Mouse (Mus musculus): ENCODE results near the gene Ppil3.

Gene Ppil3

GRCm38 (mm10) chr1:58408141-58408540, 37.1 kb downstream of the Ppil3 start:
- DNase-seq = no peak

GRCm38 (mm10) chr1:58407321-58407720, 38.0 kb downstream of the Ppil3 start:
- no peak for DNase-seq

DNA sequence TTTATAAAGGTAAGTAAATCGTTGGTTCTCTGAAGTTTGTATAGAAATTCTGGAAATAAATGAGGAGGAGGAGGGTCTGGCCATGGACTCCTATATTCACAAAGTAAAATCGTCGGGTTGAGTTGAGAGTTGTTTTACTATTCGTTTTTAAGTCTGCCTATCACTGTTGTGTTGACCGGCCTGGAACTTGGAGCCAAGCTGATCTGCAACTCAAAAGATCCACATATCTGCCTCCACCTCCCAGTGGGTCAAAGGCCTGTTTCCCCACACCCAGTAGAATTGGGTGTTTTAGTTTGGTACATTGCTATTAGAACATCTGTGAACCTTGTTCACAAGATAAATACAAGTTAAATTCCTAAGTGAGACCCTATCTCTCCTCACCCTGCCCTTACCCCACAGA, 41.5 kb downstream of the Ppil3 start:
- DNase-seq = no peak

DNA sequence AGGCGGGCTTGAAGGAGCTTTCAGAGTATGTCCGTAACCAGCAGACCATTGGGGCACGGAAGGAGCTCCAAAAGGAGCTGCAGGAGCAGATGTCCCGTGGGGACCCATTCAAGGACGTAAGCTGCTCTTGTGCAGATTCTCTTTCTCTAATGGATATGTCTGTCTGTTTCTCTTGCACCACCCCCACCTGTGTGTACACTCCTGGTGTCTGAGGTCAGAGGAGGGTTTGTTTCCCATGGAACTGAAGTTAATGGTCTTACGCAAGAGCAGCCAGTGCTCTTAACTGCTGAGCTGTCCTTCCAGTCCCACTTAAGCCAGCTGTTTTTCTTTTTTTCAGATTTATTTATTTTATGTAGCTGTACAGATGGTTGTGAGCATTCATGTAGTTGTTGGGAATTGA, 43.9 kb downstream of the Ppil3 start:
- DNase-seq = no peak

DNA sequence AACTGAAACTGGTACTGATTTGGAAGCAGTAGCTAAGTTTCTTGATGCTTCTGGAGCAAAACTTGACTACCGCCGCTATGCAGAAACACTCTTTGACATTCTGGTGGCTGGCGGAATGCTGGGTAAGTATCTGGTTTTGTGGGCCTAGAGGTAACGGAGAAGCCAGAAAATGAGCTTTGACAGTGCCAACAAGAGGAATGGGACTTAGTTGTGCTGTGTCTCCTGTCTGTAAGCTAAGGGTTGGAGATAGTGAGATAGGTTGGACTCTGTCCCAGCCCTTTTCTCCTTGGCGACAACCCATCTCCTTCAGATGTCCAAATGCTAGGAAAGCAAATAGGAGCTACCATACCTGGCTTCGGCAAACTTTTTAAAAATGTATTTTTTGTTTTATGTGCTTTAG, 47.6 kb downstream of the Ppil3 start:
- no peak for DNase-seq

DNA sequence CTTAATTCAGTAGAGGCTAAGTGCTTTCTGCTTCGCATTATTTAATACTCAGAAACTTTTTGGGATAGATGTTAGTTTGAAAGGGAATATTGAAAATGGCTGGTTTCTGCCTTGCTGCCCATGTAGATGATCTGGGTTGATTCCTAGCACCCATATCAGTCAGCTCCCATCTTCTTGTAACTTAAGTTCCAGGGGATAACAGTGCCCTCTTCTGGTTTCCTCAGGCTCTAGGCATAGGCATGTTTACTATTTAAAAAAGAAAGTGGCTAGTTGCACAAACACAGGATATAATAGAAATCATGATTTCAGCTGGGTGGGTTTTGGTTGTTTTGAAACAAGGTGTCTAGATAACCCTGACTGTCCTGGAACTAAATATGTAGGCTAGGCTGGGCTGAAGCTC, 49.1 kb downstream of the Ppil3 start:
- DNase-seq = no peak

DNA sequence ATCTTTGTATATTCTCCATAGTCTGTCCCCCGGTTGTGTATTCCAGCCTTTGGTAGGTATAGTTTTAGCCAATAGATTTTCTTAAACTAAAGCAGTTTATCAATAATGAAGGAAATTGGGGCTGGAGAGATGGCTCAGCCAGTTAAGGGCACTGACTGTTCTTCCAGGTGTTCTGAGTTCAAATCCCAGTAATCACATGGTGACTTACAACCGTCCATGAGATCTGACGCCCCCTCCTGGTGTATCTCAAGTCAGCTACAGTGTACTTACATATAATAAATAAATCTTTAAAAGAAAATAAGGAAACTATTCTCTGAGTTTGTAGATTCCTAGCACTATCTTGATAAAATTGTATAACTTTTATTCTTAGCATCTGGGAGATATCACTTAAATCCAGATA, 49.9 kb downstream of the Ppil3 start:
- DNase-seq = no peak

- DNase-seq = peak; percentile 68
These were observed 51.7 kb downstream of the Ppil3 start for GRCm38 (mm10) chr1:58393284-58394195.

DNA sequence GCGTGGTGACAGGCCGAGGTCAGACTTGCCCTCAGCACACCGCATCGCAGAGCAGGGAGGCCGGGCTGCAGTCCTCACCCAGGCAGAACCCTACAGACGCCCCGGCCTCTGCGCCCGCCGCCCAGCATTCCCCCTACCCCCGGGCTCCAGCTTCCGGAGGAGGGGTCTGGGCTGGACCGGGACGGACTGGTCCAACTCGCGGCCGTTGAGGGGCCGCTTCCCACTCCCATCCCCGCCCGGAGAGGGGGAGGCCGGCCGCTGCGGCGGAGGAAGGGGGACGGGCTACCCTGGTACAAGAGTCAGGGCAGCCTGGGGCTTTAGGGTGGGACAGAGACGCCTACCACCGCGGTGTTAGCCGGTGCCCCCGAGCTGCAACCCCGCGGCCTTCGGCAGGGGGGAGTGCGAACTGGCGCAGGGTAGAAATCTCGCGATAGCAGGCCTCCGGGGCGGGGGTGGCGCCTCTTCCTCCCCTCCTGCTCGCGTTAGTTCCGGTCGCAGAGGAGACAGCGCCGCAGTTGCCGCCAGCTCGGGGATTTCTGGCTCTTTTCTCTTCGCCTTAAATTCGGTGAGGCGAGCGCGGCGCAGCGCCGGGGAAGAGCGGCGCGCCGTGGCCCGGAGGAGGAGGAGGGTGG, 52.5 kb downstream of the Ppil3 start, which contains the start of gene Bzw1:
Gene Bzw1, plus strand, starts transcription at position 247 of the 632 bp plus-strand sequence.
- peak; percentile 97 for DNase-seq

GRCm38 (mm10) chr1:58392268-58392651, 53.0 kb downstream of the Ppil3 start:
- DNase-seq = no peak

DNA sequence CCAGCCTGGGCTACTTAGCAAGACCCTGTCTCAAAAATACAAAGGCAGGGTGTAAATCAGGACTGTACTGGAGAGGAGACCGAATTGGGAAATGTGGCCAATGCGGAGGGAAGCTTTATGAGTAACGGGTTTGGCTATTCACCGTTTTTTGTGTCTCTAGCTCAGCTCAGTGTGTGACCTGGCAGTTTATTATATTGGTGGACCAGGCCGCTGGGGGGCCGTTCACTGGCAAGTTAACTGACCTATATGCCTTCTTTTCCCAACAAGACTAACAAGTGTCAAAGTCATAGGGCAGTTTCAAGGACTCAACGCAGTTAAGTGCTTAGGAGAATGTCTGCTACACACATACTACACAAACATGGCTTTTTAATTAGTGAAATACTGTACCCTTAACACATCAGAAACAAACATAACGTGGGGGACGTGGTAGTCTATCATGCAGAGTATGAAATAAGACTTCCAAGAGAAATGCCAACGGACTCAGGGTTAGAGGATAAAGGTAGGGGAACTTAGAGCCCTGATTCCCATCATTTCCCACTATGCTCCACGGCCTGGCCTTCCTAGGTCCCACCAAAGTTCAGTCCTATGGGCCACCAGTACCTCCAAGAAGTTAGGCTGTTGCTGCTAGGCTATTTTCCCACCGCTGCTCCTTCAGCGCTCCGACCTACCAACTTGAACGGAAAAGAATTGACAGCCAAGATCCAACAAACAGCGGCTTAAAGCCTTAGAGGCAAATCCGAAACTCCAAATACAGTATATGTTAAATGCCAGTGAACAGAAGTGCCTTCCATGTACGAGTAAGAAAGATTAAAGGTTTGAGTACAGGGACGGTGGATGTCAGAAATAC, 53.6 kb downstream of the Ppil3 start:
- no peak for DNase-seq

DNA sequence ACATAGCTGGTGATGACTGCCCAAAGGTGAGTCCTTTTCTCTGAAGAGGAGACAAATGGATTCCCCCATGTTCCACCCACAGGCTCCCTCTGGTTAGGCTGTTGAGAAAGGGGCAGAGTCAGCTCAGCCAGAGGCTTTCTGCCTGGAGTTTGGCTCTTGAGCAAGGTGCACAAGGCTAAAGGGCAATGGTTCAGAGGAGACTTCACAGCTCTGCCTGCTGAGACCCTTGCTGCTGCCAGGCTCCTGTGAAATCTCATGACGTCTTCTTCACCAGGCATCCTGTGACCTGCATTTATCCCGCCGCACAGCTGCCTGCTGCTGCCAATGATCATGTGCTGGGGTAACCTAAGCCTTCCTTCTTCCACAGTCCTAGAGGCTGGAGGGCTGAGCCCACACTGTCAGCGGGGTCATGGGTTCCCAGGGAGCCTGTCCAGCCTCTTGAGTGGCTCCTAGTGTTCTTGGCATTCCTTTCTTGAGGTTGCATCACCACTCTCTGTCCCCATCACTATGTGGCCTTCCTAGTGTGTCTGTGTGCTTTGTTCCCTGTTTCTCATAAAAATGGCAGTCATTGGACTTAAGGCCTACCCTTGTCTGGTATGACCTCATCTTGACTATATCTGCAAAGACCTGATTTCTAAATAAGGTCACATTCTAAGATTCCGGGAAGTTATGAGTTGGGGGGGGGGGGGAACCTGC, 62.6 kb downstream of the Ppil3 start:
- DNase-seq = no peak

Measured in kidney, postnatal 10 days (tissue).